Mouse (Mus musculus): Measurements from ENCODE around the gene Ror1. TPM values are rescaled to one million over a fixed set of nuclear protein-coding genes. Genes with fewer than 3 reads are reported as not detected.

Gene Ror1
- polyA plus RNA-seq, 1 experiment from 2014 or later: 9.9 TPM

DNA sequence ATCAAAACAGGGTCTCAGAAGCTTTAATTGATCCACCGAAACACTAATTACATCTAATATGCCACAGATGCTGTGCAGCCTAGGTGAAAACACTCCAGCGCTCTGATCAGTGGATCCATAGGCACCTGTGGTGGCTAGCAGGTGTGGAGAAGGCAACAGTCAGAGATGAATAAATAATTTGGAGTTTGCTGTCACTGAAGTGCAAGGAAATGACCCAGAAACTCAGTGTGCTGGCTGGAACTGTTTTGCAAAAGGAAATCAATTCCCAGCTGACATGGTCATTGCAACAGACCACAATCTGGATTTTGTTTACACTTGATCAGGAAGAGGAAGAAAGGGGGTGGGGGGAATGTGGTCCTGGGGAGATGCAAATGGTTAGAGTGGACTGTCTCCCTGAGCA, 273.1 kb downstream of the Ror1 start:
- H3K27me3 ChIP-seq: no peaks in the 10 kb centered on the region
- H3K4me1 ChIP-seq: no peaks in the 10 kb centered on the region
- ATAC-seq (ENCODE audit: low FRiP score): no peak
- WGBS: 88% methylated on average over 2 of the region's 2 CpGs
- H3K4me3 ChIP-seq: no peak overlapping the region
- no peaks in the 10 kb centered on the region for H3K9me3 ChIP-seq (replicated peaks)
- no peak overlapping the region for H3K4me2 ChIP-seq (replicated peaks)
- H3K9ac ChIP-seq: no peak overlapping the region
- H3K27ac ChIP-seq: no peak overlapping the region
- no peaks in the 10 kb centered on the region for H3K36me3 ChIP-seq

DNA sequence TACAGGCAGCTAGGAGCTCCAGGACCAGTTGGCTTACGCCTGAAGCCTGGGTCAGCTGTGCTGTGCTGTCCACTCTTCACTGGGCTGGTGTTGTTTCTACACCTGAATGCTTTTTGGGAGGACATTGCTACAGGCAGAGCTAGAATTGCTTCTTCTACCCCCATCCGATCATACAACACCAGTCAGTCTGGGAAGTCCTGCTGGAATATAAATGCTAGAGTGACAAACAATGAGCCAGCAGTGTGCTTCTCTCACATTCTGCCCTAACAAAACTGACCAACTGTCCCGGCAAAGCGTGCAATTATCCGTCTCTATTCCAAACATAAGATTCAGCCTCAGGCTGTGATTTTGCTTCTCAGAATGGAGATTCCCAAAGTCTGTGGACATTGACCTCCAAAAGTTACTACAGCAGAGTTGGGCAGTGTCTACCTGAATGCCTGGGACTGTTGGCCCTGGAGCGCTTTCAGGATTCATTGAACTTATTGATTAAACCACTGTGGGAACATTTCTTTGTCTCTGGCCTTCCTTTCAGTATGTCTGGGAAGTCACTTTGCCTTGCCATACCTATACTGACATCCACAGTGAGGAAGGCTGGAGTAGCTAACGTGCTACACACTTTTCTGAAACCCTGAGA, 274.1 kb downstream of the Ror1 start:
- Histone ChIP-seq H3K27me3 (no peaks in the 10 kb centered on the region), H3K4me2 (replicated peaks) (no peak overlapping the region), H3K4me1 (no peaks in the 10 kb centered on the region), H3K36me3 (no peaks in the 10 kb centered on the region), H3K9me3 (replicated peaks) (no peaks in the 10 kb centered on the region), H3K9ac (no peak overlapping the region), H3K4me3 (no peak overlapping the region), H3K27ac (no peak overlapping the region)
- 85% methylated on average over 7 of the region's 7 CpGs for WGBS
- no peak for ATAC-seq (ENCODE audit: low FRiP score)

DNA sequence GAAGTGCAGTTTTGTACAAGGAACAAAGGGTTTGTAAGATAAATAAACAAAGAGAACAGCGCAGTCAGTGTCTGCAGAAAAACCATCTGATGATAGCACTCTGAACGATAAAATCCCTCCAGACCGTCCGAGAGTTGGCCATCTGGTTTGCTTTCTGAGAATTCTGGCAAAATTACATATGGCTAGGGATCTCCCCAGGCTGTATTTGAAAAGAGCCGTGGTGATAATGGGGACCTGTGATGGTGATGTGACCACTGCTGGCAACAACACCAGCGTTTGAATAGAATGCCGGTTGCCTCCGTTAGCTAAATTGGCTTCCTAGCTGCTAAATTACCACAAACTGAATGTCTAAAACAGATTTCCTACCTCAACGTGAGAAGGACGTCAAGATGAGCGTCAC, 277.2 kb downstream of the Ror1 start:
- Histone ChIP-seq H3K27me3 (no peaks in the 10 kb centered on the region), H3K4me1 (no peaks in the 10 kb centered on the region; the same call in 1 of the 2 replicates), H3K9ac (no peak overlapping the region), H3K36me3 (no peaks in the 10 kb centered on the region), H3K4me2 (replicated peaks) (no peak overlapping the region), H3K9me3 (replicated peaks) (no peaks in the 10 kb centered on the region), H3K4me3 (no peak overlapping the region), H3K27ac (no peak overlapping the region)
- no peak for ATAC-seq (ENCODE audit: low FRiP score)
- WGBS: 66% methylated on average over 11 of the region's 11 CpGs

DNA sequence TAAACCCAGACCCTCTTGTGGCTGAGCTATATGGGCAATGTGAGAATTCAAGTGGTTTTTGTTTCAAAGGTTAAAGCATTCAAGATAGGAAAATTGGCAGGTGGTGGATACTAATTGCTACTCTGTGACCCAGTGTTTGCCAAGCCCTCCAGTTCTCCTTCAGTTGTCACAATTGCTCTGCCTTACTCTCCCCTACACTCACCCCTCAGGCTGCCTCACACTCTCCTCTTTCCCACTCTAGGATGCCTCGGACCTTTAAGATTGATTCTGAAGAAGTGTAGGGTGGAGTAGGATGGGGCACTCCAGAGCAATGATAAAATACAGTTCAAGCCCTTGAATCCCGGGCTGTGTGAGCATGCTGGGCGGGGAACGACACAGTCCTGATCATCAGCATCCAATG, 278.2 kb downstream of the Ror1 start:
- 89% methylated on average over 4 of the region's 4 CpGs for WGBS
- Histone ChIP-seq H3K9me3 (replicated peaks) (no peaks in the 10 kb centered on the region), H3K27ac (no peak overlapping the region), H3K4me1 (no peaks in the 10 kb centered on the region; the same call in 1 of the 2 replicates), H3K9ac (no peak overlapping the region), H3K4me2 (replicated peaks) (no peak overlapping the region), H3K36me3 (no peaks in the 10 kb centered on the region), H3K4me3 (no peak overlapping the region), H3K27me3 (no peaks in the 10 kb centered on the region)
- ATAC-seq (ENCODE audit: low FRiP score): no peak

DNA sequence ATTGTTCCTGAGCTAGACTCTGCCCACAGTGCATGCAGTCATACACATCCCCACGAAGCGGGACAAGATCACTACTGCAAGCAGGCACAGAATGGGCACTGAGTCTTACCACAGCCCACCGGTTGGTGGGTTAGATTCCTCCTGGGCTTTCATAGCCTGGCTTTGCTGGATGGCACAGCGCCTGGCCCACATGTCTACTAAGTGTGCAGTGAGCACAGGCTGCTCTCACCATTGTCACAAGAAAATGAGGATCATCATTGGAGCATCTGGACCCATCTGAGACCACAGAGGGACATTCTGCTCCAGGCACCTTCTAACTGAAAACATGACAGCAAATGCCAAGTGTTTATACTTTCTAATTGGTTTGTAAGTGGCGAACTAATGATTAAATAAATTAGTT, 279.7 kb downstream of the Ror1 start:
- Histone ChIP-seq H3K4me2 (replicated peaks) (no peak overlapping the region), H3K27me3 (no peaks in the 10 kb centered on the region), H3K4me1 (no peaks in the 10 kb centered on the region; the same call in 1 of the 2 replicates), H3K36me3 (no peaks in the 10 kb centered on the region), H3K27ac (no peak overlapping the region), H3K9ac (no peak overlapping the region), H3K9me3 (replicated peaks) (no peaks in the 10 kb centered on the region), H3K4me3 (no peak overlapping the region)
- WGBS: 86% methylated on average over 5 of the region's 5 CpGs
- no peak for ATAC-seq (ENCODE audit: low FRiP score)

DNA sequence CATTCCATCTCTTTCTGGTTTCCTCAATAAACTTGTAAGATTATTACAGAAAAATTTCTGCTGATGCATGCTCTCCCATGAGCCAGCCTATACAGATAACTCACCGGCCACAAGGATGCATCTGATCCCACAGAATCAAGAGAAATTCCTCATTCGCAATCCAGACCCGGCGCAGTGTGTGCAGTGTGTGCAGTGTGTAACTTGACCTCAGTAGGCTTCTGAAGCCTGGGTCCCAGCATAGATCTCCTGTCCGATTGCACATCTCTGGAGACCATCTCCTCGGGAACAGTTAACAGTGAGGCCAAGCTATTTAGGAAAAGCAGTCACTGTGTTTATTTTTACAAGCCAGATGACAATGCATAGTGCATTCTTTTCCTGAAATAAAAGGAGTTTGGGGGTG, 280.6 kb downstream of the Ror1 start:
- Histone ChIP-seq H3K9ac (no peak overlapping the region), H3K27ac (no peak overlapping the region), H3K4me3 (no peak overlapping the region), H3K4me2 (replicated peaks) (no peak overlapping the region), H3K36me3 (no peaks in the 10 kb centered on the region), H3K27me3 (no peaks in the 10 kb centered on the region), H3K9me3 (replicated peaks) (no peaks in the 10 kb centered on the region), H3K4me1 (no peaks in the 10 kb centered on the region; the same call in 1 of the 2 replicates)
- 63% methylated on average over 6 of the region's 6 CpGs for WGBS
- no peak for ATAC-seq (ENCODE audit: low FRiP score)

DNA sequence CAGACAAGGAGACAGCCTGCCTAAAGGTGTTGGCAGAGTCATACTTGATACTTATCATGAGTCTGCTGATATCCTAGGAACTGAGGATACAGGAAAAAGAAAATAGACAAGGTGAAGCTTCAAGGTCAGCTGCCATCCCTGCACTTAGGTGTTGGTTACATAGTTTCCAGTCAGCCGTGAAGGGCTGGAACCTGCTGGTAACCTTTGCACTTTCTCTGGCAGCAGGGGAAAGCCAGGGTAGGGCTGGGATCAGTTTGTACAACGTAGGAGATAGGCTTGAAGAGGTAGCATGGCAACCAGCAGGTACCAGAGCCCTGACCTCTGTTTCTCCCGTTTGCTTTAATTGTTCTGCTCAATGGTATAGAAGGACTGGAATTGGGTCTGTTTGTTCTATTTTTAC, 281.6 kb downstream of the Ror1 start:
- no peak for ATAC-seq (ENCODE audit: low FRiP score)
- 63% methylated on average over 3 of the region's 3 CpGs for WGBS

DNA sequence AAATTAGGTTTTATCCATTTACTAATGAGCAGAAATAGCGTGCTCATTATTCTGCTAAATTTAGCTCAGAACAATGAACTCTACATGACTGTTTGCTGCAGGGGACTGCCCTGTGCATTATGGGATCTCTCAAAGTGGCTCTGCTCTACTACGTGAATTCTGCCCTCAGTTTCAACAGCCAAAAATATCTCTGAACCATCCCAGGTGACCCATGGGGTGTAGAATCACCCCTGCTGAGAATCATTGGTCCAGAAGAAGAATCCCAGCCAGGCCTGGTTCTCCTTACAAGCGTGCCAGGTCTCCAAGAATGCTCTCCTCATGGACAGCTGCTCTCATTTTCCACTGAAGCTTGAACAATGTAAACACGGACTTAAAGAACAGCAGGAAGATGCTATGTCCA, 282.4 kb downstream of the Ror1 start:
- no peak overlapping the region for H3K9ac ChIP-seq
- H3K36me3 ChIP-seq: no peaks in the 10 kb centered on the region
- H3K27ac ChIP-seq: no peak overlapping the region
- ATAC-seq (ENCODE audit: low FRiP score): no peak
- H3K9me3 ChIP-seq (replicated peaks): no peaks in the 10 kb centered on the region
- no peaks in the 10 kb centered on the region; the same call in 1 of the 2 replicates for H3K4me1 ChIP-seq
- no peaks in the 10 kb centered on the region for H3K27me3 ChIP-seq
- WGBS: 75% methylated on average over 4 of the region's 4 CpGs
- no peak overlapping the region for H3K4me3 ChIP-seq
- no peak overlapping the region for H3K4me2 ChIP-seq (replicated peaks)

More for the DNA sequence above, 281.6 kb downstream of the Ror1 start:
- Histone ChIP-seq H3K36me3 (no peaks in the 10 kb centered on the region), H3K4me1 (no peaks in the 10 kb centered on the region; the same call in 1 of the 2 replicates), H3K9ac (no peak overlapping the region), H3K4me3 (no peak overlapping the region), H3K9me3 (replicated peaks) (no peaks in the 10 kb centered on the region), H3K27ac (no peak overlapping the region), H3K4me2 (replicated peaks) (no peak overlapping the region), H3K27me3 (no peaks in the 10 kb centered on the region)

DNA sequence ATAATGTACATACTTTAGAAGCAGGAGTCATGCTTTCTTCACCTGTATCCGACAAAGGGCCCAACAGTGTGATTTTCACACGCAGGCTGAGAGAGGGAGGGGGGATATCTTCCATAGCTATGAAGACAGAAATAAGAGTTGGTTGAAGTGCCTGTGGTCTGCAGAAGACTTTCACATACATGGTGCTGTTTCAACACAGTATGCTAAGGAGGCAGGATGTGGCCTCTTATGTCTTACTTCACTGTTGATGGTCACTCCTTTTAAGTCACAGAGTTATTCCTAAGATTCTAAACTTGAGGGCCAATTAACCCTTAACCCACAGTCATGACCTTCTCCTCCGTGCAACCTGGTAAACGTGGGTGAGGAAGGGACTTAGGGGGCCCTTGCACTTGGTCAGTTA, 286.2 kb downstream of the Ror1 start:
- Histone ChIP-seq H3K4me3 (no peak overlapping the region), H3K9me3 (replicated peaks) (no peaks in the 10 kb centered on the region), H3K27ac (no peak overlapping the region), H3K27me3 (no peaks in the 10 kb centered on the region), H3K36me3 (no peaks in the 10 kb centered on the region), H3K4me2 (replicated peaks) (no peak overlapping the region), H3K9ac (no peak overlapping the region), H3K4me1 (no peaks in the 10 kb centered on the region; the same call in 1 of the 2 replicates)
- no peak for ATAC-seq (ENCODE audit: low FRiP score)
- WGBS: 86% methylated on average over 4 of the region's 4 CpGs

DNA sequence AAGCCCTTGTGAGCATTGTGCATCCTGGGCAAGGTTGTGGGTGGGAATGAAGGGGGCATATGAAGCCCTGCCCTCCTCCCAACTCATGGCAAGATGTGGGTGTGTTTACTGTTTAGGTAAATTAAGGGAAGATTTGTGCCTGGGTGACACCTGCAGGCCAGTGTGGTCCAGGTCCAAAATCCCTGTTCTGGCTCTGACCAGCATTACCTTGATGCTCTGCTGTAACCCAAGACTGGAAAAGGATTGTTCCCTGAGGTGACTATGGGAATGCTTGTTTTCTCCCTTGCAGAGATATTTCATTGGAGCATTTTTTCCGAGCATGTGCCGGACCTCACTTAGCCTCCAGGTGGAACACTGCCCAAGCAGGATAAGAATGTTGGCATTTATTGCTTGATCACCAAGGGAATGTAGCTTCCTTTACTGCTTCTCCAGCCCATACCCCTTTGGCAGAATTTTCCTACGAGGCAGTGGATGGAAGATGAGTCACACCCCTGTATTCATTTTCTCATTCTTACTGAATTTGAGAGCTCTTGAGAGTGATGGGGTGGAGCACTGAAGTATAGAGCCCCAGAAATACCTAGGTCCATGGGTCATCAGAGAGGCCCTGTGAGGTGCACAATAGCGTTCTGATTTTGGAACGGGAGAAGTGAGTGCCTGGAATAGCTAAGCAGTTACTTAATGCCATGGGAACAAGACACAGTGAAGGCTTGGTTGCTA, 290.8 kb downstream of the Ror1 start:
- no peak overlapping the region for H3K9ac ChIP-seq
- ATAC-seq (ENCODE audit: low FRiP score): no peak
- WGBS: 84% methylated on average over 5 of the region's 5 CpGs

DNA sequence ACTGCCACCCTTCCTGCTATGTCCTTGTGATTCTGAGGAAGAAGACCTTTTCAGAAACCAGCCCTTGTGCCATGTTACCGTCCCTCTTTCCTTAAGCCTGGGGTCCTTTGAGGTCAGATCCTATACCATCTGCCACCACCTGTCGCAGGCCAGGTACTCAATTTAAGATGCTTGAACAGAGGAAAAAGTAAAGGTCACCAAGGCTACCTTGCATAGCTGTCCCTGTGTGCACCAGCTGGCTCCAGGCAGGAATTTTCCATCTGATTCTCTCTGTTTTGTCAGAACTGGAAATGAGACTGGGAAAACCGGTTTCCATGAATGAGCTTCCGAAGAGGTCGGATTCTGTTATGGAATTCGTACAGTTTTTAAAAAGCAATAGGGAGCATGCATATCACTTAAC, 294.8 kb downstream of the Ror1 start:
- Histone ChIP-seq H3K9ac (no peak overlapping the region), H3K4me1 (no peaks in the 10 kb centered on the region), H3K27me3 (no peaks in the 10 kb centered on the region), H3K27ac (no peak overlapping the region), H3K4me3 (no peak overlapping the region), H3K4me2 (replicated peaks) (no peak overlapping the region), H3K9me3 (replicated peaks) (no peaks in the 10 kb centered on the region), H3K36me3 (no peaks in the 10 kb centered on the region)
- ATAC-seq (ENCODE audit: low FRiP score): no peak
- 89% methylated on average over 6 of the region's 6 CpGs for WGBS

More for the DNA sequence above, 290.8 kb downstream of the Ror1 start:
- no peak overlapping the region for H3K27ac ChIP-seq
- H3K27me3 ChIP-seq: no peaks in the 10 kb centered on the region
- no peak overlapping the region for H3K4me2 ChIP-seq (replicated peaks)
- H3K4me1 ChIP-seq: no peaks in the 10 kb centered on the region; the same call in 1 of the 2 replicates
- H3K4me3 ChIP-seq: no peak overlapping the region
- no peaks in the 10 kb centered on the region for H3K36me3 ChIP-seq
- H3K9me3 ChIP-seq (replicated peaks): no peaks in the 10 kb centered on the region

DNA sequence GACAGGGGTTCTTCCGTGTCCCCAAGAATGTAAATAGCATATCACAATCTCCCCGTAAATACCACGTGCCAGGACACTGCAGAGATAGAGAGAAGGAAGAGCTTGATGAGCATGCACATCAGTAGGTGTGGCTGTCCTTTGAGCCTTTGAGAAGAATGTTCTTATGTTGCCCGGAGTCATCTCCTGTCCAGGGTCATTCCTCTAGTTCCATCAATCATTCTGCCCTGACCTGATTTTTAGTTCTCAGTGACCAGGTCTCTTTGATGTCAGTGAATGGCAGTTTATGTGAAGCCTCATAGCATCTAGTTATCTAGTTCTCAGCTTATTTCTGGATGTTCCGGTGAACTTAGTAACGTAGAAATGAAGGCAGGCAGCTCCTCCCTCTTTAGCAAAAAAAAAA, 295.4 kb downstream of the Ror1 start:
- ATAC-seq (ENCODE audit: low FRiP score): no peak
- H3K9ac ChIP-seq: no peak overlapping the region
- no peak overlapping the region for H3K27ac ChIP-seq
- H3K4me2 ChIP-seq (replicated peaks): no peak overlapping the region
- WGBS: 79% methylated on average over 6 of the region's 6 CpGs
- no peak overlapping the region for H3K4me3 ChIP-seq
- no peaks in the 10 kb centered on the region for H3K9me3 ChIP-seq (replicated peaks)
- no peaks in the 10 kb centered on the region for H3K27me3 ChIP-seq
- no peaks in the 10 kb centered on the region for H3K4me1 ChIP-seq
- no peaks in the 10 kb centered on the region for H3K36me3 ChIP-seq
